Mouse (Mus musculus): ENCODE results near the gene Gm28047. TPM values are rescaled to one million over a fixed set of nuclear protein-coding genes. Genes with fewer than 3 reads are reported as not detected.

Gene Gm28047
- polyA plus RNA-seq, 2 experiments = not detected

- DNase-seq (ENCODE audit: low spot score) = no peak
- no peaks in the 10 kb centered on the region for H3K27me3 ChIP-seq (ENCODE audit: control insufficient read depth, insufficient read depth, low read length)
- no peak overlapping the region for H3K4me3 ChIP-seq (replicated peaks; ENCODE audit: low read length)
- H3K4me2 ChIP-seq (replicated peaks; ENCODE audit: low read depth, low read length, severe bottlenecking) = no peak overlapping the region
- H3K27ac ChIP-seq (replicated peaks; ENCODE audit: low read depth, low read length) = no peak overlapping the region
- no peak overlapping the region for H3K9ac ChIP-seq (ENCODE audit: low read depth, low read length, severe bottlenecking)
- 65% methylated on average over 8 of the region's 8 CpGs for WGBS
- H3K9me3 ChIP-seq (ENCODE audit: control insufficient read depth, low read length) = no peaks in the 10 kb centered on the region
- no peaks in the 10 kb centered on the region for H3K4me1 ChIP-seq (ENCODE audit: control insufficient read depth, insufficient read depth, low read length)
- ATAC-seq (ENCODE audit: low FRiP score, low read depth) = no peak
- peaks cover 4% of the 10 kb centered on the region; the same call in 1 of the 2 replicates for H3K36me3 ChIP-seq (ENCODE audit: control insufficient read depth, insufficient read depth, low read length)
- no peak for TF ChIP-seq POLR2A (IDR thresholded peaks at IDR 0.05; ENCODE audit: borderline replicate concordance, extremely low read depth, insufficient read depth, insufficient read length)
Observed at GRCm38 (mm10) chr15:102583708-102584383, 41.0 kb downstream of the Gm28047 start.

GRCm38 (mm10) chr15:102581205-102581604 lies 43.7 kb downstream of the Gm28047 start:
- H3K36me3 ChIP-seq (ENCODE audit: control insufficient read depth, insufficient read depth, low read length) = no peaks in the 10 kb centered on the region
- H3K9ac ChIP-seq (ENCODE audit: low read depth, low read length, severe bottlenecking) = no peak overlapping the region
- no peak overlapping the region for H3K4me3 ChIP-seq (replicated peaks; ENCODE audit: low read length)
- no peak overlapping the region for H3K27ac ChIP-seq (replicated peaks; ENCODE audit: low read depth, low read length)
- H3K27me3 ChIP-seq (ENCODE audit: control insufficient read depth, insufficient read depth, low read length) = no peaks in the 10 kb centered on the region
- no peaks in the 10 kb centered on the region for H3K4me1 ChIP-seq (ENCODE audit: control insufficient read depth, insufficient read depth, low read length)
- 95% methylated on average over 1 of the region's 1 CpGs for WGBS
- TF ChIP-seq POLR2A (IDR thresholded peaks at IDR 0.05; ENCODE audit: borderline replicate concordance, extremely low read depth, insufficient read depth, insufficient read length) = no peak
- no peak overlapping the region for H3K4me2 ChIP-seq (replicated peaks; ENCODE audit: low read depth, low read length, severe bottlenecking)
- ATAC-seq (ENCODE audit: low FRiP score, low read depth) (no peak), DNase-seq (ENCODE audit: low spot score) (no peak)
- no peaks in the 10 kb centered on the region for H3K9me3 ChIP-seq (ENCODE audit: control insufficient read depth, low read length)

- 92% methylated on average over 2 of the region's 2 CpGs for WGBS
- DNase-seq (ENCODE audit: low spot score) (no peak), ATAC-seq (ENCODE audit: low FRiP score, low read depth) (no peak)
- Histone ChIP-seq H3K9me3 (ENCODE audit: control insufficient read depth, low read length) (no peaks in the 10 kb centered on the region), H3K27me3 (ENCODE audit: control insufficient read depth, insufficient read depth, low read length) (no peaks in the 10 kb centered on the region), H3K4me1 (ENCODE audit: control insufficient read depth, insufficient read depth, low read length) (no peaks in the 10 kb centered on the region), H3K9ac (ENCODE audit: low read depth, low read length, severe bottlenecking) (no peak overlapping the region), H3K4me2 (replicated peaks; ENCODE audit: low read depth, low read length, severe bottlenecking) (no peak overlapping the region), H3K4me3 (replicated peaks; ENCODE audit: low read length) (no peak overlapping the region), H3K27ac (replicated peaks; ENCODE audit: low read depth, low read length) (no peak overlapping the region), H3K36me3 (ENCODE audit: control insufficient read depth, insufficient read depth, low read length) (no peaks in the 10 kb centered on the region)
- TF ChIP-seq POLR2A (IDR thresholded peaks at IDR 0.05; ENCODE audit: borderline replicate concordance, extremely low read depth, insufficient read depth, insufficient read length) = no peak
Observed at GRCm38 (mm10) chr15:102578351-102578750, 46.5 kb downstream of the Gm28047 start.

DNA sequence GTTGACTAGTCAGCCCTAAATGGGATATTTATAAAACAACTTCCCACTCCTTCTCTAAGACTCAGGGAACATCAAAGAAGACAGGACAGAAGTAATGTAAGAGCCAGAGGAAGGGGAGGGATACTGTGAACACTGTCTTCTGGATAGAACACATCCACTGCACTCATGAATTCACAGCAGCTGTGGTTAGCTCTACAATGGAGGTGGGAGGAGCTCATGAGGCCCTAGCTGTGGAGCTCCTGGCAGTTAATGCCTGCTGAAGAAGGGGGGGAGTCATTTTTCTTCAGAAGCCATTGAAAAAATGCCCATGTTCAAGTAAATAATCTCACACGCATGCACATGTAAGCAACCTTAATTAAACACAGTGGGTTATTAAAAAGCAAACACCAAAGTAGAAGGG lies 47.9 kb downstream of the Gm28047 start:
- Histone ChIP-seq H3K4me3 (replicated peaks; ENCODE audit: low read length) (no peak overlapping the region), H3K36me3 (ENCODE audit: control insufficient read depth, insufficient read depth, low read length) (no peaks in the 10 kb centered on the region), H3K9ac (ENCODE audit: low read depth, low read length, severe bottlenecking) (no peak overlapping the region), H3K27ac (replicated peaks; ENCODE audit: low read depth, low read length) (no peak overlapping the region), H3K27me3 (ENCODE audit: control insufficient read depth, insufficient read depth, low read length) (no peaks in the 10 kb centered on the region), H3K4me2 (replicated peaks; ENCODE audit: low read depth, low read length, severe bottlenecking) (no peak overlapping the region), H3K9me3 (ENCODE audit: control insufficient read depth, low read length) (no peaks in the 10 kb centered on the region), H3K4me1 (ENCODE audit: control insufficient read depth, insufficient read depth, low read length) (no peaks in the 10 kb centered on the region)
- ATAC-seq (ENCODE audit: low FRiP score, low read depth) (no peak), DNase-seq (ENCODE audit: low spot score) (no peak)
- WGBS = 67% methylated on average over 1 of the region's 1 CpGs
- no peak for TF ChIP-seq POLR2A (IDR thresholded peaks at IDR 0.05; ENCODE audit: borderline replicate concordance, extremely low read depth, insufficient read depth, insufficient read length)

DNA sequence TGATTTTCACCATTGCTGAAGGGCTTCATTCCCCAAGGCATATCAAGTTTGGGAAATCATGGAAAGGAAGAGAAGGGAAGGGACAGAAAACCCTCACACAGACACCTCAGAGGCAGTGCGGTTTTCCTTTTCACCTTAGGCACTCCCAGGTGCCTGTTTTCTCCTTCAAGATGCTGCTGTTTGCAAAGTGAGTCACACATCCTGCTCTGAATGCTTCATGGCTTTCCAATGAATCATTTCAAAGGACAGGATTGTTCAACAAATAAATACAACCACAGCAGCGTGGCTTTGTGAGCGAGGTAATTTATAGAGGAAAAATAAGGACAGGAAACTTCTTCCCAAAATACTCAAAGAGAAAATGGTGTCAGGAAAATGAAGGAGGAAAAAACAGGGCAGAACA lies 52.8 kb downstream of the Gm28047 start:
- H3K27me3 ChIP-seq (ENCODE audit: control insufficient read depth, insufficient read depth, low read length) = no peaks in the 10 kb centered on the region
- DNase-seq (ENCODE audit: low spot score) = no peak
- no peak overlapping the region for H3K4me2 ChIP-seq (replicated peaks; ENCODE audit: low read depth, low read length, severe bottlenecking)
- H3K27ac ChIP-seq (replicated peaks; ENCODE audit: low read depth, low read length) = no peak overlapping the region
- 73% methylated on average over 3 of the region's 3 CpGs for WGBS
- no peak for ATAC-seq (ENCODE audit: low FRiP score, low read depth)
- H3K4me3 ChIP-seq (replicated peaks; ENCODE audit: low read length) = no peak overlapping the region
- TF ChIP-seq POLR2A (IDR thresholded peaks at IDR 0.05; ENCODE audit: borderline replicate concordance, extremely low read depth, insufficient read depth, insufficient read length) = no peak
- H3K9ac ChIP-seq (ENCODE audit: low read depth, low read length, severe bottlenecking) = no peak overlapping the region
- peaks cover 5% of the 10 kb centered on the region; the same call in 1 of the 2 replicates for H3K36me3 ChIP-seq (ENCODE audit: control insufficient read depth, insufficient read depth, low read length)
- H3K4me1 ChIP-seq (ENCODE audit: control insufficient read depth, insufficient read depth, low read length) = no peaks in the 10 kb centered on the region
- H3K9me3 ChIP-seq (ENCODE audit: control insufficient read depth, low read length) = no peaks in the 10 kb centered on the region
